Mouse (Mus musculus): ENCODE results near the gene Rgn.

Gene Rgn

DNA sequence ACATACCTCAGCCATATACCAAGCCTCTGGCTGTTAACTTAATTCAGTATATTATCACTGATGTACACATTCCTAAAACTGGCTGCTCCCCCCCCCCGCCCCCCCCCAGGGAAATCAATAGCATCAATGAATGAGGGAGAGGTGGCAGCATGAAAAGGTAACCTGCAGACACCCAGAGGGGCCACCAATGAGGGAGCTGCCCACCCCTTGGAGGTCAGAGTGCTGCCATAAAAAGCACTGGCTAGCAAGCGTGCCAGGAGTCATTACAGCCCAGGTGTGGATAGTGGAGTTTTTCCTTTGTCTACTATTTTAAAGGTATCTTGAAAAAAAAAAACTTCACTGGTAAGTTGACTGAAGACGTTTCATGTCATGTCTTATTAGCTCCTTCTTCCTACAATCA is at the start of gene Rgn:
Gene Rgn (plus strand): TSS at position 256 of the 400 bp plus-strand sequence.
- no peak for DNase-seq (ENCODE audit: low spot score)

DNA sequence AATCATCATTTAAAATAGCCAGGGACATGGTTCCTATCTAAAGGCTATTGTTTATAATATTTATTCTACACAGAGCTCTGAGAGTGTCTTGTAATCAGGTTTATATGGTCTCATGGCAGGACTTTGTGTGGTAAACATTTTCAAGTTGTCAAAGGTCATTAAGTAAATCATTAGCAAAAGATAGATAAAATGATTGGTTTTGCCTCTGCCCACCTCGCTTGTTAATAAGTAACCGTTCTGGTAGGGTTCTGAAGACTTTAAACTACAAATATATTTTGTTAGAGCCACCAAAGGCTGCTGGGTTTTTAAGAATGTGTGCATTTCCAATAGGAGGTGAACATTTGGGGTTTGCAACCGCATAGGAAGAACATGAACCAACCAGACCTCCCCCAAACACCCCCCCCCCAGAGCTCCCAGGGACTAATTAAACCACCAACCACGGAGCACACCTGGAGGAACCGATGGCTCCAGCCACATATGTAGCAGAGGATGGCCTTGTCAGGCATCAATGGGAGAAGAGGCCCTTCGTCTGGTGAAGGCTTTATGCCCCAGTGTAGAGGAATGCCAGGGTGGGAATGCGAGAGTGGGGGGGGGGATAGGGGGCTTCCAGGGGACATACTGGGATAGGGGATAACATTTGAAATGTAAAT is 29.2 kb upstream of the Rgn start:
- DNase-seq (ENCODE audit: low spot score) = no peak

DNA sequence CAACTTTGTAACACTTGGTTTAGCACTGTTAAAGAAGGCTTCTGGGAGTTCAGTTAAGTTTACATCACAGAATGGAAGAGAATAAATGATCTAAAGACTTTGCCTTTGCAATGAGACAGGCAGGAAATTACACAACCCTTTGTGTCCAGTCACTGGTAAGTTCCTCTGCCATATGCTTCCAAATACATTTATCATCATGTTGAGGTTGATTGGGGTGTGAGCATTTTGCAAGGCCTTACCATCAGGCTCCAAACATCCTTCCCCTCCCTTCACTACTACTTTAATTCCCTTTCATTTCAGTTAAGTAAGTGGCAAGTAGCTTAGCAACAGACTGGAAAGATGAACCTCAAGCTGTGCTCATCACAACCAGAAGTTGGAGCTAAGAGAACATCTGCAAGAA is 28.0 kb upstream of the Rgn start:
- no peak for DNase-seq (ENCODE audit: low spot score)

DNA sequence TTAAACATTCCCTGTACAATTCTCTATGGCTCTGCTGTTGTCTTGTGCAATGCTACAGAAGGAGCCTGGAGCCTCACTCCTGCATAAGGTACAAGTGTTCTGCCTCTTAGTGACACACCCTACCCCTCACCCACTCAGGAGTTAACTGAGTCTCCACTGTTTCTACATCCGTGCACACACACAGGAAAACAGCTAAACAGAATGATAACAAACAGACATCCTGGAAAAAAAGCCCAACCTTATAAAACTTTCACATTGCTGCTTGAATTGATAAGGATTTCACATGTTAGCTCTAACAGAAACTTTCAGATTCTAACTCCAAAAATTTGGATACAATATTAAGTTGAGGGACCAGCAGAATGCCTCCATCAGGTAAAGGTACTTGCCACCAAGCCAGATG is 17.0 kb upstream of the Rgn start:
- no peak for DNase-seq (ENCODE audit: low spot score)

DNA sequence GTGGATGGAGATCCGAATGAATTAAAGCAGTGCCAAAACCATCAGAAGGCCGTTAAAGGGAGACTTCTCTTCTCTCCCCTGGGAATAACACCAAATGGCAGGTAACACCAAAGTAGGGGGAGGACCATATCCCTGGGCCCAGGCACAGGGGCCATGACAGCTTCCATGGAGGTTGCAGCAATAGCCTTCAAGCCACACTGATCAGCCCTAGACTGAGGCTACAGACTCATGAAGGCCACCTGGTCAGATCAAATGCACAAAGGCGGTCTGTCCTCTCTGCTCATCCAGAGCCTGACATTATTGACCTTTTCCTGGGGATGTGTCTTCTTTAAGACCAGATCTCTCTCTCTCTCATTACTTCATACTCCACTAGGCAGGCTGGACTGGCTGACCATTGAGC is 5.7 kb upstream of the Rgn start:
- no peak for DNase-seq (ENCODE audit: low spot score)

DNA sequence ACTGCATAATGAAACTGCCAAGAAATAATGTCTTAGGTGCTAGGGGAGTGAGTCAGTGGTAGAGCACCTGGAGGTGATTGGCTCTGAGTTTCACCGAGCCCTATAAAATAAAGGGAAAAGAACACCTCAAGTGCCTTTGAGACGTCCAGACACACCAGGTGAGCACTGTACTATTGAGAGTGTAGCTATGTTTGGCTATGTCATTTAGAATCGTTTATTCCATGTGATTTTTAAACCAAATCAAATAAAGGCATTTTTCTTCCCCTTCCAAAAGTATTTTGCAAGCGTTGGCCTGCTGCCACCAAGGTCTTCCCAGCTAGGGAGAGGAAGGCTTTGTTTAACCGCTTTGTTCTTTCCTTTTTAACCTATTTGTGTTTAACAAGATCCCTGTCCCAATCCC is 2.0 kb upstream of the Rgn start:
- DNase-seq (ENCODE audit: low spot score) = no peak

DNA sequence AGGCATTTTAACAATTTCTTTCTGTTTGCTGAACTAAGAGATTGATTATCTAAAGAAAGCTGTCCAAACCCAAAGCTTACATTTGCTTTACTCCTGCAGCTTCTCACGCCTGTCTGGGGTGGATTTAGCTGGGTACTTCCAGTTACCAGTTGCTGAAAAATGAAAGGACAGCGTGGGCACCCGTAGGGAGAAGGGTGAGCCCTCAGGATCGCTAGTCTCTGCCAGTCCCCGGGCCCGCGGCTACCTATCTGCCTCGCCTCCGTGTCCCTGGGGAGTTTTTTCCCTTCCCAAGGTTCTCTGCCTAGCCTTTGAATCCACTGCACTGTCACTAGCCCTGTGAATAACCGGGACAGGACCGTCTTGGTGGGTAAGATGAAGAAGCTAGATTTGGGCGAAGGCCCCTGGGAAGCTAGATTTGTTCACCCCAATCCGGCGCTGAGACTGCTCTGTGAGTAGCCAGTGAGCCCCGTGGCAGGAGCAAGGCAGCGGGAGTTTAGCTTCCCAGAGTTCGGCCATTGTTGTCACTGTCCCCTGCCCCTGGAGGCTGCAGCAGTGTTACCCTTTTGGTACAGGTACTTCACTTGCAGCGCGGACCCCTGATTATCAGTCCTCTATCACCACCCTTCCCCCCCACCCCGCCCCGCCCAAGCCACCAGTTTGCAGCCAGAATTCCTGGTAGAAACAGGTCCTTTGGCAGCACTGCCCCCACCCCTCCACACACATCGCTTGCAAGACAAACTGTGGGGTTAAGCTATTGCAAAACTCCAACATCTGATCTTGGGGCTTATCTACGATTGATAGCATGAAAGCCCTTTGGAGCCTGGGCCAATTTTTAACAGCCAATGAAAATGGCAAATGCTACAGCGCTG is 1.3 kb upstream of the Rgn start:
- peak; percentile 1 for DNase-seq (ENCODE audit: low spot score)

DNA sequence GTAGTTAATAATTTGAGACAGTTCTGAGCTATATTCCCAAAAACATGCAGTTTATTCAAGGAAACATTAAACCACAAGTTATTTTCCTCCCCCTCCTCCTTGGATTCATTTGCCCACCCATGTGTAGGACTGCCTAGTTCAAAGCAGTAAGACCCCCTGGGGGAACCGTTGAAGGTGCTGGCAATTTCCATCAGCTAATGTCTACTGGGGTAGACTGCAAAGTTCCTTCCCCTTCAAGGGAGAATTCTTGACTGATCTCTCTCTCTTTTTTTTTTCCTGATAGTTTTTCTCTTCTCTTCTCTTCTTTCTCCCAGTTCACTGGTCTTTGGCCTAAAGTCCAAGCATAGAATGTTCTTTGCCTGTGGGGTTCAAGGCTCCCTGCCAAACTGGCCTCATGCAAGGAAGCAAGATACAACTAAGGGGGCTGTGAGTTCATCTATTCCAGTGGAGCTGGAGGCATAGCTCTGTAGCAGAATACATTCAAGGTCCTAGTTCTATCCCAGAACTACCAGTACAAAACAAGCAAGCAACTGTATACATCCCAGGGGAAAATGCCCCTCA is 627 bp upstream of the Rgn start:
- DNase-seq (ENCODE audit: low spot score) = no peak

DNA sequence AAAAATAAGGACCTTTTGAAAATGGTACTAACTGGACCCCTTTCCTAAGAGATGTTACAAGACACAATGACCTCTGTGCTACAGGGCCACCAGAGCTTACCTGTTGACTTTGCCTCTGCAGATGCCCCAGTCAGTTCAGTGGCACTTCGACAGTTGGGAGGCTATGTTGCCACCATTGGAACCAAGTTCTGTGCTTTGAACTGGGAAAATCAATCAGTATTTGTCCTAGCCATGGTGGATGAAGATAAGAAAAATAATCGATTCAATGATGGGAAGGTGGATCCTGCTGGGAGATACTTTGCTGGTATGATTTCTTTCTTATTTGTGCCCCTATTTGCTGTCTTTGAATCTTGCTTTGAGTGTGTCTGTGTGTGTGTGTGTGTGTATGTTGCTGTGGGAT is 2.6 kb downstream of the Rgn start:
- no peak for DNase-seq (ENCODE audit: low spot score)

DNA sequence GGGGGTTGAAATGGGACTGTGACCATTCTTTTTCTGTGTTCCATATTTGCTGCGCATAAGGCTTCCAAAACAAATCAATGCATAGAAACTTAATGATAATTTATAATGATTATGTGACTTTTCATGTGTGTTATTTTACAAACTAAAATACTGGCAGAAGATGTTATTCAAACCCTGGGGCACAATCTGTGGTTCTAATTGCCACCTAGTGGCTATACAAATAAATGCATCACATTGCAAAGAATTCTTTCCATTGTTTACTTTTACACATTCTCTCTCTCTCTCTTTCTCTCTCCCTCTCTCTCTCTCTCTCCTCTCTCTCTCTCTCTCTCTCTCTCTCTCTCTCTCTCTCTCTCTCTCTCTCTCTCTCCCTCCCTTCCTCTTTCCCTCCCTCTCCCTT is 12.3 kb downstream of the Rgn start:
- no peak for DNase-seq (ENCODE audit: low spot score)

DNA sequence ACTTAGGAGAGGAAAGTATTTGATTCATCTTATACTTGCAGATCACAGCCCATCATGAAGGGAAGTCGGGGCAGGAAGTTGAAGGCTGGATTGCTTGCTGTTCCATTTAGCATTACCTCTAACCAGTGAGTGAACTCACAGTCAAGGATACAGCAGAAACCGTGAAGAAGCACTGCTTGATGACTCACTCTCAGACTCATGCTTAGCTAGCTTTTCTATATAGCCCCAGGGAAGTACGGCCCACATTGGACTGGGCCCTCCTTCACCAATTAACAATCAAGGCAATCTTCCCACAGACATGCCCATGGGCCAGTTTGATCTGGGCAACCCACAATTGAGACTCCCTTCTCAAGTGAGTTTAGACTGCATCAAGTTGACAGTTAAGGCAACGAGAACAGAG is 14.4 kb downstream of the Rgn start:
- no peak for DNase-seq (ENCODE audit: low spot score)

DNA sequence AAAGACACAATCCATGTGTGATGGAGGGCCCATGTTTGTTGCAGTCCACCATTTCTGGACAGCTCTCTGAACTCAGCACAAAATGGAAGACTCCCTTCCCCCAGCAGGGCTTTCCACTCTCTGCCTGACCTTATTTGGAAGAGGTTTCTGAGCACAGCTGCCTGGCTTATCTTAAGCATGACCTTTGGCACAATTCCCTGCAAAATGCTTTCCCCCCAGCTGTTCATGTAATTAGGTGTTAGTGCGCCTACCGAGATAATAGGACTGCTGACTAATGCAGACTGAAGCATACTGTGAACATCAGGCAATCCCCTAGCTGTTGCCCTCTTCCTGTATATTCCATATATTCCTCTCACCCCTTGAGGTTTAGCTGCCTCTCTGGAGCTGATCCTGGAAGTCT is 21.4 kb downstream of the Rgn start:
- no peak for DNase-seq (ENCODE audit: low spot score)

DNA sequence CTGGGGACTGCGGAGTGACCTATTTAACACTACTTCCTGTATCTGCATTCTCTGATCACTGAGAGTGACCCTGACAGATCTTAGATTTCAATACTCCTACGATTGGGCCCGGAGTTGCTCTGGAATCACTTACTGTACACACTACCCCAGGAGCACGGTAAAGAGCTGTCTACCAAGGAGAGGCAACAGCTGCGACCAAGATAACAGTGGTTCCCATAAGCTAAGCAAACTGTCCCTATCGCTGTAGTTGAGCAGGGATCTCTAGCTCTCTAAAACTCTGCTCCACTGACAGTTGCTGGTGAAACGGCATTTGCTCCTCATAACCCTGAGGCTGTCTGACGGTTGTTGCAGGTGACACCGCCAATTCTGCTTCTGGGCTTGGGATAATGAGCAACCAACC is 23.1 kb downstream of the Rgn start:
- no peak for DNase-seq (ENCODE audit: low spot score)

DNA sequence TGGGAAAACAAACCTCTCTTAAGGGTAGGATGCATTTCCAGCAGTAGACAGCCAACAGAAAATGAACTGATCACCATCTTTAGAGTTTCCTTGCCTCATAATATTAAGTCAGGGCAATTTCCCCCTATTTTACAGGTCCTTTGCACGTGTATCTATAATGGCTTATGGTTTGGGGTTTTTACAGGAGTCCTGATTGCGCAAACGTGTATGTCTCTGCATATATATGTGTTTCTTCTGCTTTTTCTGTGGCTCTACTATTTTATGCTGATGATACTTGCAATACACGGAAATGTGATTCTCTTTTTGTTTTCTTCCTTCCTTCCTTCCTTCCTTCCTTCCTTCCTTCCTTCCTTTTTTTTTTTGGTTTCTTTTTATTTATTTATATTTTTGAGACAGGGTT is 24.3 kb downstream of the Rgn start:
- no peak for DNase-seq (ENCODE audit: low spot score)

DNA sequence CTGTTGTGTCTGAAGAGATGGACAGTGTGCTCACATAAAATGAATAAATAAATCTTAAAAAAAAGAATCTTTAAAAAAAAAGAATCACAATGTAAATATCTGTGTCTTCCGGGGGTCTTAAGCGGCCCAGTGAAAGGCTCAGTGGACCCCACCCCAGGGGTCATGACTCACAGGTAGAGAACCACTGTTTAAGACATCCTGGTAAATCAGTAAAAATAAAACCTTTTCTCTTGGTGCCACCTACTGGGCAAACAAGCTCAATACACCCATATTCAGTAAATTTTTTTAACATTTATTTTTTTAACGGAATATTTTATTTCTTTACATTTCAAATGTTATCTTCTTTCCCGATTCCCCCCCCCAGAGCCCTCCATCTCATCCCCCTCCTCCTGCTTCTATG is 38.4 kb downstream of the Rgn start:
- no peak for DNase-seq (ENCODE audit: low spot score)

DNA sequence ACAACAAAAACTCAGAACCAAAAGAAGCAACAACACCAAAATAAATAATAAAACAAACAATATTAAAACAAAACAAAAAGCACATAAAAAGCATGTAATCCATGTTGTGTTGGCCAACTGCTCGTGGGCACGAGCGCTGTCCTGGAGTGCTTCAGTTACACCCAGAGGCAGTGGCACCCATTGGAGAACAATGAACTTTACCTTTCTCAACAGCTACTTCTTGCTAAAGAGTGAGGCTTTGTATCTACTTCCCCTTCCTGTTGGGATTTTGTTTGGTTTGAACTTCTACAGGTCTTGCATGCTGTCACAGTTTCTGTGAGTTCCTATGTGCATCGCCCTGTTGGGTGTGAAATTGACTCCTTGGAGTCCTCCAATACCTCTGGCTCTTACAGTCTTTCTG is 58.9 kb downstream of the Rgn start:
- no peak for DNase-seq (ENCODE audit: low spot score)

All from left cerebral cortex, adult 11 months (tissue).